Mouse (Mus musculus): ENCODE results near the gene Vps4b.

GRCm38 (mm10) chr1:106764846-106765245 is 31.7 kb downstream of the Vps4b start:
- TF ChIP-seq EP300 (IDR thresholded peaks at IDR 0.05) (no peak), CTCF (IDR thresholded peaks at IDR 0.05) (no peak)

Data from lung, postnatal 0 days (tissue).